Mouse (Mus musculus): ENCODE measurements around the gene Carm1. TPM values are rescaled to one million over a fixed set of nuclear protein-coding genes. Genes with fewer than 3 reads are reported as not detected.

The Carm1 gene
- total RNA-seq, 2 experiments from 2014 or later = 78.2 to 79.5 TPM

- no peak overlapping the region for H3K4me3 ChIP-seq
- no peak overlapping the region for H3K27ac ChIP-seq
- intact Hi-C loops (cut with DNase I) = no loop called here
- no peak for TF ChIP-seq CTCF (IDR thresholded peaks at IDR 0.05)
- DNase-seq (ENCODE audit: extremely low spot score in 1 of 2, low spot score in 2 of 2) = no peak
Measured at GRCm38 (mm10) chr9:21625342-21626339, 78.9 kb downstream of the Carm1 start.

GRCm38 (mm10) chr9:21626571-21626970 is 79.9 kb downstream of the Carm1 start:
- Histone ChIP-seq H3K27ac (no peak overlapping the region), H3K4me3 (no peak overlapping the region)
- intact Hi-C loops (cut with DNase I) = no loop called here
- DNase-seq (ENCODE audit: extremely low spot score in 1 of 2, low spot score in 2 of 2) = no peak
- peak; percentile 50 for TF ChIP-seq CTCF (IDR thresholded peaks at IDR 0.05)

- intact Hi-C loops (cut with DNase I) = no loop called here
- H3K27ac ChIP-seq = no peak overlapping the region
Measured at GRCm38 (mm10) chr9:21627145-21627795, 80.6 kb downstream of the Carm1 start.

GRCm38 (mm10) chr9:21630673-21631072 is 84.0 kb downstream of the Carm1 start:
- no peak overlapping the region for H3K4me3 ChIP-seq
- intact Hi-C loops (cut with DNase I) = loop anchor here (5.0 kb wide), 1 partner anchor 177 kb away; no protein-coding TSS in a partner anchor
- no peak overlapping the region for H3K27ac ChIP-seq
- DNase-seq (ENCODE audit: extremely low spot score in 1 of 2, low spot score in 2 of 2) = peak; percentile 29 to 50
- TF ChIP-seq CTCF (IDR thresholded peaks at IDR 0.05) = peak; percentile 74

More at GRCm38 (mm10) chr9:21627145-21627795, 80.6 kb downstream of the Carm1 start:
- no peak for TF ChIP-seq CTCF (IDR thresholded peaks at IDR 0.05)
- H3K4me3 ChIP-seq = no peak overlapping the region
- DNase-seq (ENCODE audit: extremely low spot score in 1 of 2, low spot score in 2 of 2) = no peak

GRCm38 (mm10) chr9:21633106-21633505 is 86.4 kb downstream of the Carm1 start:
- intact Hi-C loops (cut with DNase I) = loop anchor here (5.0 kb wide), 1 partner anchor 174 kb away; no protein-coding TSS in a partner anchor
- no peak overlapping the region for H3K4me3 ChIP-seq
- TF ChIP-seq CTCF (IDR thresholded peaks at IDR 0.05) = no peak
- no peak overlapping the region for H3K27ac ChIP-seq
- DNase-seq (ENCODE audit: extremely low spot score in 1 of 2, low spot score in 2 of 2) = no peak

- H3K27ac ChIP-seq = no peak overlapping the region
- TF ChIP-seq CTCF (IDR thresholded peaks at IDR 0.05) = no peak
- intact Hi-C loops (cut with DNase I) = no loop called here
- DNase-seq (ENCODE audit: extremely low spot score in 1 of 2, low spot score in 2 of 2) = no peak
- H3K4me3 ChIP-seq = no peak overlapping the region
Measured at GRCm38 (mm10) chr9:21635639-21636038, 88.9 kb downstream of the Carm1 start.

GRCm38 (mm10) chr9:21639031-21639430 is 92.3 kb downstream of the Carm1 start:
- Histone ChIP-seq H3K4me3 (no peak overlapping the region), H3K27ac (no peak overlapping the region)
- DNase-seq (ENCODE audit: extremely low spot score in 1 of 2, low spot score in 2 of 2) = no peak
- intact Hi-C loops (cut with DNase I) = no loop called here
- no peak for TF ChIP-seq CTCF (IDR thresholded peaks at IDR 0.05)

Small RNAs within 50 kb of the gene (microRNA-seq; reads per million reads assigned to microRNA genes)
- 0 reads per million in 2 experiments for gene Mir1946b

Other genes with a start within 250 kb of the Carm1 start
- gene Ap1m2, start 234.6 kb upstream of the Carm1 start, total RNA-seq (2021) = 1 to 10 TPM; 1.2 to 2.4 TPM
- 10 to 100 TPM; 47.5 to 53.6 TPM for gene Slc44a2, start 226.2 kb upstream of the Carm1 start, total RNA-seq (2021)
- gene Ilf3, start 179.0 kb upstream of the Carm1 start, total RNA-seq (2021) = 10 to 100 TPM; 83.8 TPM
- 10 to 100 TPM; 26.2 to 35.7 TPM for gene Qtrt1, start 135.1 kb upstream of the Carm1 start, total RNA-seq (2021)
- gene Dnm2, start 122.0 kb upstream of the Carm1 start, total RNA-seq (2021) = 10 to 100 TPM; 56.1 to 61.0 TPM
- gene Tmed1, start 36.6 kb upstream of the Carm1 start, total RNA-seq (2021) = 10 to 100 TPM; 13.1 to 13.9 TPM
- under 1 TPM in 1 of 2 experiments, not detected in 1; 0.29 TPM for gene AB124611, start 20.7 kb upstream of the Carm1 start, total RNA-seq (2021)
- 10 to 100 TPM; 52.3 to 53.2 TPM for gene Timm29, start 45.8 kb downstream of the Carm1 start, total RNA-seq (2021)
- gene Yipf2, start 45.9 kb downstream of the Carm1 start, total RNA-seq (2021) = 10 to 100 TPM; 21.7 to 22.2 TPM
- 100 to 1,000 TPM; 117 to 124 TPM for gene Smarca4, start 69.3 kb downstream of the Carm1 start, total RNA-seq (2021)
- gene Ldlr, start 176.6 kb downstream of the Carm1 start, total RNA-seq (2021) = 10 to 100 TPM; 15.8 to 17.7 TPM
- gene Spc24, start 213.4 kb downstream of the Carm1 start, total RNA-seq (2021) = 1 to 10 TPM; 1.7 to 2.4 TPM